ENCODE assay signal across 8 mouse cellular contexts in the genomic region with DNA sequence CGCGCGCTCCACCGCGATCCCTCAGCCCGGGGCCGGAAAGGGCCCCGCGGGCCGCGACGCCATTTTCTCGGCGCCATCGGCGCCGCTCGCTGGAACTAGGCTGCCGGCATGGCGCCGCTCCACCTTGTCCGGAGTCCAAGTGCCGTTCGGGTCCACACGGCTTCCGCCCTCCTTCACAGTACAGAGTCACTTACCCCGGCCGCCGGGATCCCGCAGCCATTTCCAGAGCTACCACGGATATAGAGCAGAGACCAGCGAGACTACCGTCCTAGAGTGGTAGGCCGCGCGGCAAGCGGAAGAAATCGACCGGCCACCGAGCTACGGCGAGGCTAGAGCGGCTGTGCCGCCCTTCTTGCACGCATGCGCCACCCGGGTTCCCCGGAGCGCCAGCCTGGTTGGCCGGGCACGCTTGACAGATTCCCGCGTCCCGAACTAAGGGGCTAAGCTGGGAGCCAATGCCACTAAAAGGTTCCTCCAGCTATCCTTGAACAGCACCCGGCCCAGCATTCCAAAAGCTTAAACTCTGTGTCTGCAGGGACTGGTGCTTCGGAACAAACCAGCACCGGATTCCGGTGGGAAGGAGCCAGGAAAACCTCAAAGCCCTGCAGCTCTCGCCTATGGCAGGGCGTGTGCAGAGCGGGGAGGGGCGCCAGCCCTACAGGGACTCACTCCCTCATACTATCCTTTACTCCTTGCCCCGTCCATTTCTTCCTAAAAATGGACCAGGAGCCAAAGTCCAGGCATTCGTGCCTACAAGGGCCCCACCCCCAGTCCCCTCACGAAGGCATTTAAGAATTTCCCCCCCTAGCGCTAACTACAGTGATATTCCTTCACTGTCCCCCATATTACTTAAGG. TPM values are rescaled to one million over a fixed set of nuclear protein-coding genes. Genes with fewer than 3 reads are reported as not detected.
DNase-seq lines count a peak whose midpoint lies in the region; ATAC-seq and TF ChIP-seq lines count a peak whose summit lies in the region.

No protein-coding gene starts in this region.

- WGBS in forebrain, embryonic 15.5 days = under 1% methylated on average over 66 of the region's 66 CpGs
- under 1% methylated on average over 66 of the region's 66 CpGs for WGBS in neural tube, embryonic 14.5 days

- peak; percentile 70 for DNase-seq in ES-CJ7 (ENCODE audit: low read depth, low spot score)
- peak; percentile 92 for DNase-seq in cerebellum, adult 11-12 months
- DNase-seq in heart, postnatal 25 days (ENCODE audit: low spot score) = peak; percentile 83
- DNase-seq in layer of hippocampus, adult 18-20 months (ENCODE audit: low spot score in 2 of 2) = peak; percentile 91 to 94
- DNase-seq in lung, adult 18-20 months = peak; percentile 90 to 93

- H3K9me3 ChIP-seq in forebrain, embryonic 15.5 days = no peaks in the 10 kb centered on the region
- no peaks in the 10 kb centered on the region for H3K9me3 ChIP-seq in neural tube, embryonic 14.5 days (ENCODE audit: control insufficient read depth, low read length)

- no peaks in the 10 kb centered on the region for H3K27me3 ChIP-seq in forebrain, embryonic 15.5 days
- H3K27me3 ChIP-seq in neural tube, embryonic 14.5 days (ENCODE audit: control insufficient read depth, insufficient read depth, low read length) = no peaks in the 10 kb centered on the region; the same call in 1 of the 2 replicates
- no peaks in the 10 kb centered on the region for H3K27me3 ChIP-seq in testis, adult 2 months (ENCODE audit: control insufficient read depth, insufficient read depth, low read length)

- peak; percentile 67 for TF ChIP-seq POLR2A in testis, adult 2 months (IDR thresholded peaks at IDR 0.05; ENCODE audit: control insufficient read depth, low read depth, low read length)

- H3K4me3 ChIP-seq in forebrain, embryonic 15.5 days = peak overlapping the region; percentile 55
- peak overlapping the region; percentile 94 for H3K4me3 ChIP-seq in neural tube, embryonic 14.5 days (ENCODE audit: low read depth, low read length)
- H3K4me3 ChIP-seq in testis, adult 2 months (ENCODE audit: control insufficient read depth, low read depth, low read length) = peak overlapping the region; percentile 97

- H3K27ac ChIP-seq in forebrain, embryonic 15.5 days (replicated peaks) = peak overlapping the region; percentile 94
- H3K27ac ChIP-seq in neural tube, embryonic 14.5 days (ENCODE audit: low read depth, low read length) = peak overlapping the region; percentile 91
- peak overlapping the region; percentile 97 for H3K27ac ChIP-seq in testis, adult 2 months (ENCODE audit: control insufficient read depth, insufficient read depth, low read depth, low read length)

- H3K4me1 ChIP-seq in forebrain, embryonic 15.5 days = peaks cover 38% of the 10 kb centered on the region
- peaks cover 28% of the 10 kb centered on the region for H3K4me1 ChIP-seq in neural tube, embryonic 14.5 days (ENCODE audit: control insufficient read depth, insufficient read depth, low read length)
- peaks cover 5% of the 10 kb centered on the region for H3K4me1 ChIP-seq in testis, adult 2 months (ENCODE audit: control insufficient read depth, insufficient read depth, low read length)

- intact Hi-C loops in heart, postnatal 25 days (cut with DNase I) = loop anchor here (2.0 to 10.0 kb wide), 2 partner anchors 23 to 437 kb away; no protein-coding TSS in a partner anchor

- TF ChIP-seq CTCF in testis, adult 2 months (IDR thresholded peaks at IDR 0.05; ENCODE audit: control insufficient read depth, insufficient read depth, insufficient replicate concordance, low read depth, low read length) = no peak

- H3K36me3 ChIP-seq in forebrain, embryonic 15.5 days = 0 out of 2 replicates have a peak, but pooled peaks cover 3% of the 10 kb centered on the region
- H3K36me3 ChIP-seq in neural tube, embryonic 14.5 days (ENCODE audit: control insufficient read depth, insufficient read depth, low read length) = no peaks in the 10 kb centered on the region
- no peaks in the 10 kb centered on the region for H3K36me3 ChIP-seq in testis, adult 2 months (ENCODE audit: control insufficient read depth, insufficient read depth, low read length)

- peak overlapping the region; percentile 95 for H3K4me2 ChIP-seq in forebrain, embryonic 15.5 days (replicated peaks)
- peak overlapping the region; percentile 96 for H3K4me2 ChIP-seq in neural tube, embryonic 14.5 days (ENCODE audit: low read depth, low read length)

- peak; percentile 97 for ATAC-seq in forebrain, embryonic 15.5 days (replicated peaks)
- peak; percentile 96 for ATAC-seq in neural tube, embryonic 14.5 days (ENCODE audit: low read depth)

- peak overlapping the region; percentile 93 for H3K9ac ChIP-seq in forebrain, embryonic 15.5 days (replicated peaks)
- peak overlapping the region; percentile 97 for H3K9ac ChIP-seq in neural tube, embryonic 14.5 days (replicated peaks; ENCODE audit: low read depth, low read length)

RNA-seq across cellular contexts. Expression of a gene that starts 7.8 kb away (rescaled TPM):
- polyA plus RNA-seq in forebrain, embryonic 15.5 days (2015; fragmentation: Nextera tagmentation; extraction: Ambion mirVana) = 29.6 and 30.8 TPM in 2 replicates
- 10 to 100 TPM; 27.2 to 31.4 TPM for total RNA-seq in heart, postnatal 25 days (2021)
- 10 to 100 TPM; 53.2 to 54.6 TPM for total RNA-seq in layer of hippocampus, adult 18-20 months (2021)
- polyA plus RNA-seq in neural tube, embryonic 14.5 days (2014; fragmentation: Nextera tagmentation; extraction: Ambion mirVana) = 29.0 and 34.8 TPM in 2 replicates
- polyA plus RNA-seq in testis, adult 2 months (2012; rRNA removed) = 24.1 and 26.6 TPM in 2 replicates

RNA-seq across cellular contexts. Expression of a gene that starts 7.9 kb away (rescaled TPM):
- polyA plus RNA-seq in forebrain, embryonic 15.5 days (2015; fragmentation: Nextera tagmentation; extraction: Ambion mirVana) = 58.0 and 58.7 TPM in 2 replicates
- 10 to 100 TPM; 62.9 to 64.3 TPM for total RNA-seq in heart, postnatal 25 days (2021)
- total RNA-seq in layer of hippocampus, adult 18-20 months (2021) = 10 to 100 TPM; 58.6 to 61.5 TPM
- 53.3 and 56.5 TPM in 2 replicates for polyA plus RNA-seq in neural tube, embryonic 14.5 days (2014; fragmentation: Nextera tagmentation; extraction: Ambion mirVana)
- polyA plus RNA-seq in testis, adult 2 months (2012; rRNA removed) = 29.3 and 30.9 TPM in 2 replicates

RNA-seq across cellular contexts. Expression of a gene that starts 23.1 kb away (rescaled TPM):
- polyA plus RNA-seq in forebrain, embryonic 15.5 days (2015; fragmentation: Nextera tagmentation; extraction: Ambion mirVana) = 0.13 and 0.29 TPM in 2 replicates
- total RNA-seq in heart, postnatal 25 days (2021) = under 1 TPM in 1 of 2 experiments, not detected in 1; 0.39 TPM
- under 1 TPM; 0.27 to 0.48 TPM for total RNA-seq in layer of hippocampus, adult 18-20 months (2021)
- 0.17 and 0.21 TPM in 2 replicates for polyA plus RNA-seq in neural tube, embryonic 14.5 days (2014; fragmentation: Nextera tagmentation; extraction: Ambion mirVana)
- polyA plus RNA-seq in testis, adult 2 months (2012; rRNA removed) = 16.0 and 16.4 TPM in 2 replicates

RNA-seq across cellular contexts. Expression of a gene that starts 59.5 kb away (rescaled TPM):
- 0.29 and 0.50 TPM in 2 replicates for polyA plus RNA-seq in forebrain, embryonic 15.5 days (2015; fragmentation: Nextera tagmentation; extraction: Ambion mirVana)
- total RNA-seq in heart, postnatal 25 days (2021) = under 1 TPM in 1 of 2 experiments, not detected in 1; 0.17 TPM
- under 1 TPM; 0.18 to 0.25 TPM for total RNA-seq in layer of hippocampus, adult 18-20 months (2021)
- 0.53 and 0.75 TPM in 2 replicates for polyA plus RNA-seq in neural tube, embryonic 14.5 days (2014; fragmentation: Nextera tagmentation; extraction: Ambion mirVana)
- 177 and 192 TPM in 2 replicates for polyA plus RNA-seq in testis, adult 2 months (2012; rRNA removed)

Comparison
In these comparisons a context has a peak if more than half of its experiments do, and no peak if none do; other contexts are left out.
1. Peak in every context shown above with its lines: DNase-seq, ATAC-seq, H3K4me3 ChIP-seq and H3K27ac ChIP-seq.
2. RNA of a gene that starts 23.1 kb away (polyA plus RNA-seq): 16.0 to 16.4 TPM in testis, adult 2 months; 0.13 to 0.29 TPM in forebrain, embryonic 15.5 days and 0.17 to 0.21 TPM in neural tube, embryonic 14.5 days; every median in the first group is over 10 times any median in the second.